Mouse (Mus musculus) 3T3-L1 (cell line): ENCODE data around the gene Arrb1.

Experiments used
- DNase-seq: peaks from one replicate; pipeline ENCODE4 v3.0.0-alpha.2; 2015; ENCODE audit warnings: low read depth, low spot score

Gene Arrb1

GRCm38 (mm10) chr7:99579491-99580190 is 44.4 kb downstream of the Arrb1 start:
- peak; percentile 6 for DNase-seq

- no peak for DNase-seq
Observed at GRCm38 (mm10) chr7:99580247-99580646, 45.0 kb downstream of the Arrb1 start.

DNA sequence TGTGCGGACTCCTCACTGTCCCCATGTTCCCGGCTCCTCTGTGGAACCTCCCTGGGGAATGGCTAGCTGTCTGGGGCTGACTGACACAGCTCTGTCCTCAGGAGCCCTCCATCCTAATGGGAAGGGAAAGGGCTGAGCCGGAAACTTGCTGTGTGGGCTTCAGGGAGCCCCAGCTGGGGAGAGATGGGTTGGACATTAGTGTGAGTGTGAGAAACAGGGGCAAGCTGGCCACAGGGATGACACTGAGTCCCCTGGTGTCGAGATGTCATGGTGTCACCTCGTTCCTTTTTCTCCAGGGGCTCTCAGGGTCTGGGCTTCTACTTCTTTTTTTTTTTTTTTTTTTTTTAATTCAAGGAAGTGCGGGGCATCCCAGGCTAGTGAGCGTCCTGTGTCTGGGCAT is 47.0 kb downstream of the Arrb1 start:
- no peak for DNase-seq

- no peak for DNase-seq
Observed at GRCm38 (mm10) chr7:99582867-99583266, 47.6 kb downstream of the Arrb1 start.

DNA sequence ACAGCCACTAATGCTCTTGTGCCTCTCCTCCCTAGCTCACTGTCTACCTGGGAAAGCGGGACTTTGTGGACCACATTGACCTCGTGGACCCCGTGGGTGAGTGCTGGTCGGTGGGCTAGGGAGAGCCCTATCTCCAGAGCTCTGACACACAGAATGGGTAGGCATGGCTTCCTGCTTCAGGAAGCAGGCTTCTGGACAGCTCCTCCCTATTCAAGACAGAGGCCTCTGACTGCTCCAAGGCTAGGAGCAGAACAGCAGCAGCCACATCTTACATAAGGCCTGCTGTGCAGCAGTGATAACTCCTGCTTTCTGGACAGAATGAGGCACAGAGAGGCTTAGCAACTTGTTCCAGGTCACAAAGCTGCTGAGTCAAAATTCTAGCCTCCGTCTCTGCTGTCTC is 48.4 kb downstream of the Arrb1 start:
- DNase-seq, result no peak

GRCm38 (mm10) chr7:99585976-99586375 is 50.7 kb downstream of the Arrb1 start:
- DNase-seq, result peak; percentile 2

GRCm38 (mm10) chr7:99590064-99590463 is 54.8 kb downstream of the Arrb1 start:
- DNase-seq, result peak; percentile 72

DNA sequence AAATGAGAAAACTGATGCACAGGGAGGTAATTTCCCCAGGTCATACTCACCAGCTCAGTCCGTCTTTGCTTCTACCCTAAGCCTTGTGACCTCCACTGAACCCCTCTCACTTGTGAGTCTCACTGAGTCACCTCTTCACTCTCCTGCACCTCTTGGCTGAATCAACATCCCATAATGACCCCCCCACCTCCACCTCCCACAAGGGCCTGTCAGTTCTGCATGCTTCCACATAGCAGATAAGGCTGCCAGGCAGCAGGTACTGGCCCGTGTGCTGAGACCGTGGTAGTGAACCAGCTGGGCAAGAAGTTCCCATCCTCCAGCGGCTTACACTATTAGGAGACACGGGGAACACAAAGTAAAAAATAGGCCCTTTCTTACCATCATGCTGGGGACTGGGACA is 55.4 kb downstream of the Arrb1 start:
- DNase-seq, result no peak

GRCm38 (mm10) chr7:99592669-99593068 is 57.4 kb downstream of the Arrb1 start:
- DNase-seq, result no peak

- DNase-seq, result peak; percentile 72
Observed at GRCm38 (mm10) chr7:99593868-99594803, 58.9 kb downstream of the Arrb1 start.

- no peak for DNase-seq
Observed at GRCm38 (mm10) chr7:99598722-99599121, 63.5 kb downstream of the Arrb1 start.

- no peak for DNase-seq
Observed at GRCm38 (mm10) chr7:99603875-99604662, 68.8 kb downstream of the Arrb1 start.

- no peak for DNase-seq
Observed at GRCm38 (mm10) chr7:99605058-99605457, 69.8 kb downstream of the Arrb1 start.

DNA sequence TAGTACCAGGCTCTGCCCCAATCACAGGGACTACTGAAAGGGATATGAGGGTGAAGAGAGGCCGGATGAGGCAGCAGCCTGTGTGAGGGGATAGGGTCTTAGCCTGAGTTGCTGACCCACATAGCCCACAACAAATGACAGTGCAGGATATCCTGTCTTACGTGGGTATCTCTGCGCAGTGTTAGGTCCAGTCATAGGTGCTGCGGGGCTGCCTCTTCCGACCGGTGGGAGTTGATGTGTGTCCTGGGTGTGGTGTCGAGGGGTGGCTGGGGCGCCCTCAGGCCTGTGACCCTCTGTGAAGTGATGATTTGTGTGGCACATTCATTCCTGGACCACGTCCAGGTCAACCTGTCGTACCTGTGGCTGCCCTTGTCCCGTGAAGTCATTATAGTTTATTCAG is 71.0 kb downstream of the Arrb1 start:
- no peak for DNase-seq

- DNase-seq, result no peak
Observed at GRCm38 (mm10) chr7:99606766-99607165, 71.5 kb downstream of the Arrb1 start.

DNA sequence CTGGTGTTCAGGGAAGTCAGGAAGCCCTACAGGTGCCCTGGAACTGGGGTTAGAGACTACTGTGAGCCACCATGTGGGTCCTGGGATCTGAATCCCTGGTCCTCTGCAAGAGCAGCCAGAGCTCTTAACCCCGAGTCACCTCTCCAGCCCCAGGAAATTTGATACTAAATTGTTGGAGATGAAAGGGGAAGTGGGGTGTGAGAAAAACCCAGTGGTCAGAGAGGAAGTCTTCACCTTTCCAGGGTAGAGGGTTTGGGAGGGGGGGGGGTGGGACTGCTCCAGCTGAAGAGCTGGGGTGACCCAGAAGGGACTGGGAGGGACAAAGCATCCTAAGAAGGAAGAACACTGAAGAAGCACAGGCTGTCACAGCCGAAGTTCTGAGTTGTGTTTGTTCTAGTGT is 72.4 kb downstream of the Arrb1 start:
- DNase-seq, result no peak

DNA sequence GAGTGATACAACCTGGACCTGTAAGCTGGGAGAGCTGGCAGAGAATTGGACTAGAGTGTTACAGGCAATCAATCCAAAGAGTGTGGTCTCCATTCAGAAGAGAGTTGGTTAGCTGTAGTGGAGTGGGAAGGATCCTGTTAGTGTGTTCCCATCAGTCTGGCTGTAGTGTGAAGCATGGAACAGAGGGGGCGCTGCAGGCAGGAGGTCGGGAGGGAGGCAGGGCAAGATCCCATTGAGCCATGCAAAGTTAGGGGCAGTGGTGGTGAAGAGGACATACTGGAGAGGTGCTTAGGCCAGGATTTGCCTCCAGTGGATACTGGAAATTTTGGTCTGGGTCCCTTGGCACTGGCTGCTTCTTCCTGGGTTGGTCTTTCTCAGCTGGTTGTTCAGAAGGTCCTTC is 83.0 kb downstream of the Arrb1 start:
- no peak for DNase-seq

GRCm38 (mm10) chr7:99618860-99619259 is 83.6 kb downstream of the Arrb1 start:
- peak; percentile 54 for DNase-seq

GRCm38 (mm10) chr7:99625722-99626375 is 90.6 kb downstream of the Arrb1 start:
- DNase-seq, result no peak

GRCm38 (mm10) chr7:99626376-99627270 is 91.4 kb downstream of the Arrb1 start, which contains the start of gene Tpbgl:
Gene Tpbgl, minus strand, starts transcription at chr7:99627103.
- DNase-seq, result no peak
